Mouse (Mus musculus) CH12.LX (cell line): Measurements from ENCODE around the gene Etv2. TPM values are rescaled to one million over a fixed set of nuclear protein-coding genes. Genes with fewer than 3 reads are reported as not detected.

Source experiments
- DNase-seq: peaks from one replicate; pipeline ENCODE4 v3.0.0-alpha.2; 2013; ENCODE audit errors: extremely low read depth
- H3K27ac ChIP-seq: 2 replicates; pipeline ENCODE4 v1.5.1; 2012; ENCODE audit warnings: low read depth, mild to moderate bottlenecking, control low read depth, moderate library complexity; ENCODE audit not compliant: insufficient read depth
- H3K27me3 ChIP-seq: replicated peaks from 2 replicates; pipeline ENCODE3; 2012; ENCODE audit warnings: inconsistent platforms
- H3K36me3 ChIP-seq, 2 experiments: replicated peaks in 1 of 2; 2 replicates each; pipeline versions ENCODE3 to v1.6.1; 2012; ENCODE audit warnings: inconsistent platforms in 1 of 2, low read length in 1 of 2, mild to moderate bottlenecking in 1 of 2, mixed read lengths in 1 of 2, moderate library complexity in 1 of 2; ENCODE audit not compliant: control insufficient read depth in 1 of 2, insufficient read depth in 1 of 2
- H3K4me1 ChIP-seq, 2 experiments: 2 replicates each; pipeline ENCODE4 v1.6.1; 2012; ENCODE audit warnings: inconsistent platforms in 1 of 2, moderate library complexity in 1 of 2; ENCODE audit not compliant: insufficient read depth in 2 of 2, control insufficient read depth in 1 of 2
- H3K4me2 ChIP-seq: 2 replicates; pipeline ENCODE4 v1.6.1; 2012; ENCODE audit warnings: low read depth, mild to moderate bottlenecking, control low read depth; ENCODE audit not compliant: poor library complexity, insufficient read depth, severe bottlenecking
- H3K4me3 ChIP-seq, 3 experiments: fragments of 150-350 bp in 1 of 3; sonication (generic) in 1 of 3; replicated peaks in 1 of 3; 2 replicates each; pipeline versions ENCODE3 to v1.5.1; 2011 to 2012; ENCODE audit warnings: low read depth in 2 of 3, low read length in 2 of 3, mild to moderate bottlenecking in 2 of 3, moderate library complexity in 2 of 3, control low read depth in 1 of 3, improper control_type of control experiment in 1 of 3, inconsistent platforms in 1 of 3, mixed read lengths in 1 of 3; ENCODE audit not compliant: poor library complexity in 1 of 3
- H3K79me2 ChIP-seq: replicated peaks from 2 replicates; pipeline ENCODE4 v1.6.1; 2012; ENCODE audit warnings: mild to moderate bottlenecking, moderate library complexity; ENCODE audit not compliant: control insufficient read depth, poor library complexity, insufficient read depth, severe bottlenecking; ENCODE audit errors: extremely low read depth
- H3K9ac ChIP-seq: 2 replicates; pipeline ENCODE4 v1.6.1; 2012; ENCODE audit warnings: low read depth, mild to moderate bottlenecking, control low read depth, moderate library complexity; ENCODE audit not compliant: insufficient read depth
- H3K9me3 ChIP-seq: replicated peaks from 2 replicates; pipeline ENCODE3; 2012; ENCODE audit warnings: low read length, inconsistent platforms, mixed read lengths
- CHD1 ChIP-seq: IDR thresholded peaks from 2 replicates; pipeline ENCODE4 v1.6.1; 2012; ENCODE audit warnings: low read depth, low read length, improper control_type of control experiment, inconsistent platforms
- CHD2 ChIP-seq: IDR thresholded peaks from 2 replicates; pipeline ENCODE4 v1.6.1; 2011; ENCODE audit warnings: low read length, improper control_type of control experiment
- ELF1 ChIP-seq: IDR thresholded peaks from 2 replicates; pipeline ENCODE4 v1.6.1; 2014; ENCODE audit warnings: low read depth, mild to moderate bottlenecking, inconsistent platforms, low read length, improper control_type of control experiment
- ETS1 ChIP-seq: conservative IDR thresholded peaks from 2 replicates; pipeline ENCODE4 v1.6.1; 2012; ENCODE audit warnings: low read depth, mild to moderate bottlenecking, inconsistent platforms, low read length, improper control_type of control experiment, moderate library complexity
- KAT2A ChIP-seq: IDR thresholded peaks from 2 replicates; pipeline ENCODE4 v1.6.1; 2012; ENCODE audit warnings: low read length, improper control_type of control experiment, inconsistent platforms; ENCODE audit not compliant: insufficient replicate concordance
- MXI1 ChIP-seq: IDR thresholded peaks from 2 replicates; pipeline ENCODE4 v1.6.1; 2011; ENCODE audit warnings: mild to moderate bottlenecking, low read depth, low read length, improper control_type of control experiment
- POLR2A ChIP-seq: IDR thresholded peaks from 2 replicates; pipeline ENCODE4 v1.6.1; 2011; ENCODE audit warnings: low read depth, mild to moderate bottlenecking, improper control_type of control experiment, low read length
- RAD21 ChIP-seq: IDR thresholded peaks from 2 replicates; pipeline ENCODE4 v1.6.1; 2011; ENCODE audit warnings: low read depth, mild to moderate bottlenecking, low read length, improper control_type of control experiment, moderate library complexity
- RCOR1 ChIP-seq: conservative IDR thresholded peaks from 2 replicates; pipeline ENCODE4 v1.6.1; 2012; ENCODE audit warnings: low read depth, mild to moderate bottlenecking, inconsistent platforms, low read length, improper control_type of control experiment
- SIN3A ChIP-seq: IDR thresholded peaks from 2 replicates; pipeline ENCODE4 v1.6.1; 2012; ENCODE audit warnings: low read length, improper control_type of control experiment, inconsistent platforms
- USF1 ChIP-seq: IDR thresholded peaks from 2 replicates; pipeline ENCODE4 v1.6.1; 2014; ENCODE audit warnings: low read depth, mild to moderate bottlenecking, inconsistent platforms, low read length, improper control_type of control experiment
- ZKSCAN1 ChIP-seq: IDR thresholded peaks from 2 replicates; pipeline ENCODE4 v1.6.1; 2012; ENCODE audit warnings: low read depth, inconsistent platforms, low read length, improper control_type of control experiment, borderline replicate concordance
- ZMIZ1 ChIP-seq: IDR thresholded peaks from 2 replicates; pipeline ENCODE4 v1.6.1; 2012; ENCODE audit warnings: low read depth, mild to moderate bottlenecking, inconsistent platforms, low read length, improper control_type of control experiment
- ZNF384 ChIP-seq: IDR thresholded peaks from 2 replicates; pipeline ENCODE4 v1.6.1; 2012; ENCODE audit warnings: low read depth, low read length, improper control_type of control experiment, inconsistent platforms
- dilution Hi-C: fragments of 300-500 bp; cut with MboI; formaldehyde crosslinking; loops from 2 replicates; pipeline ENCODE4 v1.14.3; 2020; ENCODE audit warnings: low sequenced_read_pairs; ENCODE audit not compliant: extremely low pct_unique_long_range_greater_than_20kb, extremely low pct_ligation_motif_present
- in situ Hi-C: fragments of 300-500 bp; cut with MboI; formaldehyde crosslinking; loops from 3 replicates; pipeline ENCODE4 v1.14.3; 2019; ENCODE audit warnings: low sequenced_read_pairs, low pct_ligation_motif_present, low pct_unique_long_range_greater_than_20kb, mixed read lengths
- polyA plus RNA-seq: library from polyadenylated mRNA; unstranded; fragments of >175 nt; gene quantifications from 2 replicates; pipeline ENCODE4 v1.2.1, GENCODE M21; 2012; ENCODE audit warnings: low read depth; ENCODE audit not compliant: insufficient read length
- total RNA-seq, 2 experiments: library from RNA; depleted of rRNA; stranded (reverse); fragments of 300-350 nt in 1 of 2; fragments of >200 nt in 1 of 2; gene quantifications; 2 replicates each; pipeline ENCODE4 v1.2.3; 2012 to 2014

The Etv2 gene
- not detected in 2 replicates for total RNA-seq (2012; rRNA removed)
- not detected in 2 replicates for total RNA-seq (2014; rRNA removed)
- not detected in 2 replicates for polyA plus RNA-seq

DNA sequence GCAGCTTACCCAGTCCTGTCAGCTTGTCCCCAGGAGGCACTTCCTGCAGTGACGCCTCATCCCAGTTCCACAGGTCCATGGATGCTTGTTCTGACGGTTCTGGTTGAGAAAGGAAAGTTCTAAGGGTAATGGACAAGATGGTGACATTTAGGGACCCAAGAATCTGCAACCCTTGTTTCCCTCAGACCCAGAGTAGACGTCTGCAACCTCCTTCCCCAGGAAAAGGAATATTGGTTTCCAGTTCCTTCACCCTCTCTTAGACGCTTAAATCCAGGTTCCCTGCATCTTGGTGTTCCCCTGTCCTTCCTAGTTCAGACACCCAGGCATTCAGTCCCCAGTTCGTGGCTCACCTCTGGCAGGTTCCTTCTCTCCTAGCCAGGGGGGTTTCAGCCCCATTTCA, at the start of gene Etv2:
TSS of gene Etv2 (minus strand) at position 101 of the 400 bp plus-strand sequence.
- H3K79me2 ChIP-seq, result no peaks in the 10 kb centered on the region
- in situ Hi-C loops (no loop called here), dilution Hi-C loops (no loop called here)
- H3K27me3 ChIP-seq, result no peaks in the 10 kb centered on the region
- no peak for DNase-seq
- peaks cover 8 to 10% of the 10 kb centered on the region in 2 experiments for H3K36me3 ChIP-seq
- H3K4me2 ChIP-seq, result no peak within 1 kb of the TSS
- H3K27ac ChIP-seq, result no peak within 1 kb of the TSS
- no peaks in the 10 kb centered on the region for H3K9me3 ChIP-seq
- H3K4me3 ChIP-seq, result no peak within 1 kb of the TSS
- H3K9ac ChIP-seq, result no peak within 1 kb of the TSS
- peaks cover 9 to 13% of the 10 kb centered on the region in 2 experiments; a peak in 3 of 4 replicates for H3K4me1 ChIP-seq
- TF ChIP-seq MXI1 (no peak), CHD1 (no peak), USF1 (no peak), RAD21 (no peak), SIN3A (no peak), RCOR1 (no peak), ELF1 (no peak), ETS1 (no peak)

DNA sequence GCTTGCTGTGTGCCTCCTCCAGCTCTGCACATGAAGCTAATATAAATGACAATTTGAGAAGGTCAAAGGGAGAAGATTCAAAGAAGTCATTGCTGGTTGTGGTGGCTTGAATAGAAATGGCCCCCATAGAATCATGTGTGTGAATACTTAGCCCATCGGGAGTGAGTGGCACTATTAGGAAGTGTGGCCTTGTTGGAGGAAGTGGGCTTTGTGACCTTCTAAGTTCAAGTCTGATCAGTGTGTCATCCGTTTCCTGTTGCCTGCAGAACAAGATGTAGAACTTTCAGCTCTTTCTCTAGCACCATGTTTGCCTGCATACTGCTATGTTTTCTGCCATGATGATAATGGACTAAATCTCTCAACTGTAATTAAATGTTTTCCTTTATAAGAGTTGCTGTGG, 47.8 kb upstream of the Etv2 start:
- H3K79me2 ChIP-seq, result no peaks in the 10 kb centered on the region
- H3K9ac ChIP-seq, result no peak overlapping the region
- no peaks in the 10 kb centered on the region for H3K4me1 ChIP-seq
- no peak overlapping the region for H3K27ac ChIP-seq
- dilution Hi-C loops (no loop called here), in situ Hi-C loops (no loop called here)
- H3K4me2 ChIP-seq, result no peak overlapping the region
- no peak for TF ChIP-seq POLR2A
- TF ChIP-seq KAT2A, result no peak
- no peak for TF ChIP-seq ZMIZ1
- no peak for TF ChIP-seq MXI1
- TF ChIP-seq ZKSCAN1, result no peak
- peaks cover 8% of the 10 kb centered on the region for H3K27me3 ChIP-seq
- H3K36me3 ChIP-seq, result no peaks in the 10 kb centered on the region
- DNase-seq, result no peak
- H3K4me3 ChIP-seq, result no peak overlapping the region
- no peaks in the 10 kb centered on the region for H3K9me3 ChIP-seq

DNA sequence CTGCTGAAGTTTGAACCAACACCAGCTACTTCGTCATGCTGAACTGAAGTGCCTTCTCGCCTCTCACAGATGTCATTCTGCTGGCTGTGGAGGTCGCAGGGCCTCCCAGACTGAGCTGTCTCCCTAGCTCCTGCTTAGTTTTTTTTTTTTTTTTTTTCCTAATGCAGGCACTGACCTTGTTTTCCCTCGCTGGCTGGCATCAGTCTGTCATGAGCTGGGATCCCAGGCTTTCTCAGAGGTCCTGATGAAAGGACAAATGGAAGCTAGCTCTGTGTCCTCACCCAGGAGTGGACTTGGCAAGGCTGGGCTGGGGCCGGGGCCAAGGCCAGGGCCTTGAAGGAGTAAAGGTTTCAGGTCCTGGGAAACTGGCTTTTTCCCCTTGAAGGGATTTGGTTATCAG, 46.2 kb upstream of the Etv2 start:
- dilution Hi-C loops, result no loop called here
- Histone ChIP-seq H3K27me3 (peaks cover 6% of the 10 kb centered on the region), H3K9ac (no peak overlapping the region), H3K27ac (no peak overlapping the region), H3K36me3 (no peaks in the 10 kb centered on the region), H3K4me1 (peaks cover 0 to under 1% of the 10 kb centered on the region in 2 experiments; a peak in 1 of 4 replicates)
- in situ Hi-C loops, result no loop called here
- TF ChIP-seq ZNF384, result no peak
- TF ChIP-seq ZKSCAN1, result no peak
- no peak for TF ChIP-seq KAT2A
- no peak for TF ChIP-seq CHD2
- TF ChIP-seq, all 38 proteins: peak for 0
- peaks cover 6% of the 10 kb centered on the region for H3K9me3 ChIP-seq
- H3K4me3 ChIP-seq, result no peak overlapping the region
- no peaks in the 10 kb centered on the region for H3K79me2 ChIP-seq
- H3K4me2 ChIP-seq, result no peak overlapping the region
- no peak for DNase-seq
